Mouse (Mus musculus): Measurements from ENCODE around the gene Ttbk1. TPM values are rescaled to one million over a fixed set of nuclear protein-coding genes. Genes with fewer than 3 reads are reported as not detected.

Ttbk1 gene
- total RNA-seq, 2 experiments from 2014 or later, result 136 to 148 TPM

DNA sequence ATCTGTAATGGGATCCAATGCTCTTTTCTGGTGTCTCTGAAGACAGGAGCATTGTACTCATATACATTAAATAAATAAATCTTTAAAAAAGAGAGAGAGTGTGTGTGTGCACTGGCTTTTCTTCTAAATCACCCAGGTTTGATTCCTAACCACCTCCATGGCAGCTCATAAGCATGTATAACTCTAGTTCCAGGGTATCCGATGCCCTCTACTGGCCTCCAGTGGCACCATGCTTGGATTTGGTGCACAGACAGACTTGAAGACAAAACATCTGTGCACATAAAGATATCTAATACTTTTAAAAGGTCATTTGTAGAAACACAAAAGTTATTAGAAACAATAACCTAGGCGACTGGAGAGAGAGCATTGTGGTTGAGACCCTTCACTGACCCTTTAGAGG is 94.5 kb downstream of the Ttbk1 start:
- TF ChIP-seq CTCF (IDR thresholded peaks at IDR 0.05), result peak; percentile 64
- DNase-seq (ENCODE audit: extremely low spot score in 1 of 2, low spot score in 2 of 2), result peak in 1 of 2 experiments; percentile 35
- intact Hi-C loops (cut with DNase I), result loop anchor here (5.0 kb wide), 2 partner anchors 126 to 191 kb away; partner anchors contain the start of genes Polh and Xpo5
- no peak overlapping the region for H3K27ac ChIP-seq
- H3K4me3 ChIP-seq, result no peak overlapping the region

Other genes starting within 250 kb of the Ttbk1 start
- gene Polr1c, start 239.6 kb downstream of the Ttbk1 start, total RNA-seq (2021), result 10 to 100 TPM; 38.1 to 40.4 TPM
- 10 to 100 TPM; 85.5 to 87.6 TPM for gene Yipf3, start 239.6 kb downstream of the Ttbk1 start, total RNA-seq (2021)
- gene Lrrc73, start 234.1 kb downstream of the Ttbk1 start, total RNA-seq (2021), result 10 to 100 TPM; 63.4 to 63.7 TPM
- 10 to 100 TPM; 38.4 to 60.3 TPM for gene Tjap1, start 204.6 kb downstream of the Ttbk1 start, total RNA-seq (2021)
- 10 to 100 TPM; 66.1 to 82.1 TPM for gene Dlk2, start 190.3 kb downstream of the Ttbk1 start, total RNA-seq (2021)
- gene Abcc10, start 159.3 kb downstream of the Ttbk1 start, total RNA-seq (2021), result 10 to 100 TPM; 10.0 to 11.5 TPM
- 10 to 100 TPM; 56.7 to 69.5 TPM for gene Zfp318, start 103.9 kb downstream of the Ttbk1 start, total RNA-seq (2021)
- gene Crip3, start 58.7 kb downstream of the Ttbk1 start, total RNA-seq (2021), result 1 to 10 TPM; 5.2 to 5.8 TPM
- gene Slc22a7, start 49.2 kb downstream of the Ttbk1 start, total RNA-seq (2021), result under 1 TPM; 0.25 to 0.75 TPM
- 1 to 10 TPM; 4.2 to 5.0 TPM for gene Dnph1, start 9.0 kb upstream of the Ttbk1 start, total RNA-seq (2021)
- gene Cul9, start 58.7 kb upstream of the Ttbk1 start, total RNA-seq (2021), result 10 to 100 TPM; 66.6 to 70.1 TPM
- 10 to 100 TPM; 57.0 to 74.2 TPM for gene Srf, start 68.5 kb upstream of the Ttbk1 start, total RNA-seq (2021)
- gene Ptk7, start 141.8 kb upstream of the Ttbk1 start, total RNA-seq (2021), result 1 to 10 TPM; 8.3 to 9.4 TPM
- 10 to 100 TPM; 21.9 to 24.4 TPM for gene Klc4, start 158.3 kb upstream of the Ttbk1 start, total RNA-seq (2021)
- 10 to 100 TPM; 49.1 to 53.2 TPM for gene Mrpl2, start 158.6 kb upstream of the Ttbk1 start, total RNA-seq (2021)
- gene Cul7, start 162.7 kb upstream of the Ttbk1 start, total RNA-seq (2021), result 10 to 100 TPM; 25.9 to 30.0 TPM
- gene Rrp36, start 186.7 kb upstream of the Ttbk1 start, total RNA-seq (2021), result 10 to 100 TPM; 14.9 to 15.7 TPM
- 100 to 1,000 TPM; 114 to 122 TPM for gene Mea1, start 191.1 kb upstream of the Ttbk1 start, total RNA-seq (2021)
- 100 to 1,000 TPM; 195 to 200 TPM for gene Klhdc3, start 193.2 kb upstream of the Ttbk1 start, total RNA-seq (2021)
- 10 to 100 TPM; 79.5 to 83.9 TPM for gene Ppp2r5d, start 217.4 kb upstream of the Ttbk1 start, total RNA-seq (2021)
- gene Pex6, start 223.8 kb upstream of the Ttbk1 start, total RNA-seq (2021), result 10 to 100 TPM; 54.6 to 55.5 TPM
- 1 to 10 TPM in 1 of 2 experiments, under 1 TPM in 1; 0.70 to 2.1 TPM for gene Gnmt, start 241.5 kb upstream of the Ttbk1 start, total RNA-seq (2021)